Comparison of ENCODE assay signal across 10 mouse cellular contexts in genomic region chr2:69061313-69061712, GRCm38 (mm10).
DNase-seq lines count a peak whose midpoint lies in the region; ATAC-seq and TF ChIP-seq lines count a peak whose summit lies in the region.
"Had no signal": no experiment of that assay in that cellular context is flagged by ENCODE, and none has a peak within 500 bp of the region (broad histone marks: within the 10 kb centered on the region; RNA-seq: fewer than 3 reads in every experiment).

No protein-coding gene starts in this region.

- no peak overlapping the region for H3K9ac ChIP-seq in kidney, embryonic 16.5 days (replicated peaks; ENCODE audit: low read length)
- no peak overlapping the region for H3K9ac ChIP-seq in lung, postnatal 0 days (replicated peaks; ENCODE audit: low read depth)
- H3K9ac ChIP-seq in midbrain, embryonic 16.5 days (ENCODE audit: low read depth, low read length) = no peak overlapping the region
- no peak overlapping the region for H3K9ac ChIP-seq in forebrain, embryonic 15.5 days (replicated peaks)
- H3K9ac ChIP-seq: heart, embryonic 15.5 days; liver, embryonic 15.5 days had no signal

- no peak for ATAC-seq in kidney, embryonic 16.5 days (ENCODE audit: low FRiP score, low TSS enrichment)
- ATAC-seq in CD4-positive, CD25-positive, alpha-beta regulatory T cell, adult 4 months = peak; percentile 39
- ATAC-seq in lung, postnatal 0 days = no peak
- ATAC-seq in midbrain, embryonic 16.5 days = no peak
- no peak for ATAC-seq in forebrain, embryonic 15.5 days (replicated peaks)

- H3K27me3 ChIP-seq in kidney, embryonic 16.5 days (ENCODE audit: insufficient read depth, low read length) = no peaks in the 10 kb centered on the region
- no peaks in the 10 kb centered on the region for H3K27me3 ChIP-seq in lung, postnatal 0 days (replicated peaks; ENCODE audit: insufficient read depth, low read length)
- H3K27me3 ChIP-seq in midbrain, embryonic 16.5 days (ENCODE audit: control insufficient read depth, insufficient read depth, low read depth, low read length) = no peaks in the 10 kb centered on the region
- H3K27me3 ChIP-seq in forebrain, embryonic 15.5 days = no peaks in the 10 kb centered on the region
- H3K27me3 ChIP-seq: heart, embryonic 15.5 days; liver, embryonic 15.5 days had no signal

- no peak overlapping the region for H3K4me2 ChIP-seq in kidney, embryonic 16.5 days (replicated peaks; ENCODE audit: low read depth, low read length)
- H3K4me2 ChIP-seq in lung, postnatal 0 days (replicated peaks; ENCODE audit: low read depth, low read length) = no peak overlapping the region
- H3K4me2 ChIP-seq in midbrain, embryonic 16.5 days (ENCODE audit: low read length) = no peak overlapping the region
- no peak overlapping the region for H3K4me2 ChIP-seq in forebrain, embryonic 15.5 days (replicated peaks)
- H3K4me2 ChIP-seq: heart, embryonic 15.5 days; liver, embryonic 15.5 days had no signal

- H3K36me3 ChIP-seq in kidney, embryonic 16.5 days (ENCODE audit: insufficient read depth, low read length) = no peaks in the 10 kb centered on the region
- no peaks in the 10 kb centered on the region for H3K36me3 ChIP-seq in lung, postnatal 0 days (ENCODE audit: insufficient read depth, low read length)
- H3K36me3 ChIP-seq in midbrain, embryonic 16.5 days (ENCODE audit: control insufficient read depth, insufficient read depth, low read length) = no peaks in the 10 kb centered on the region
- H3K36me3 ChIP-seq in forebrain, embryonic 15.5 days = no peaks in the 10 kb centered on the region
- H3K36me3 ChIP-seq: heart, embryonic 15.5 days; liver, embryonic 15.5 days had no signal

- peak; percentile 46 for DNase-seq in kidney, adult 9 months
- DNase-seq in ZHBTc4 (ENCODE audit: low read depth, low spot score) = peak; percentile 75
- peak; percentile 34 for DNase-seq in lung, postnatal 0 days (ENCODE audit: low spot score)
- no peak for DNase-seq in urinary bladder, adult 18-20 months (ENCODE audit: low spot score in 2 of 2)

- TF ChIP-seq CTCF in lung, postnatal 0 days (IDR thresholded peaks at IDR 0.05) = peak; percentile 66

- H3K4me3 ChIP-seq in kidney, embryonic 16.5 days (ENCODE audit: low read length) = no peak overlapping the region
- H3K4me3 ChIP-seq in lung, postnatal 0 days (ENCODE audit: low read depth, low read length) = no peak overlapping the region
- H3K4me3 ChIP-seq in midbrain, embryonic 16.5 days (ENCODE audit: low read depth, low read length) = no peak overlapping the region
- H3K4me3 ChIP-seq in forebrain, embryonic 15.5 days = no peak overlapping the region
- H3K4me3 ChIP-seq: heart, embryonic 15.5 days; liver, embryonic 15.5 days had no signal

- no peak overlapping the region for H3K27ac ChIP-seq in kidney, embryonic 16.5 days (ENCODE audit: low read length)
- no peak overlapping the region for H3K27ac ChIP-seq in lung, postnatal 0 days (ENCODE audit: low read length)
- no peak overlapping the region for H3K27ac ChIP-seq in midbrain, embryonic 16.5 days (ENCODE audit: low read length)
- no peak overlapping the region for H3K27ac ChIP-seq in forebrain, embryonic 15.5 days (replicated peaks)
- H3K27ac ChIP-seq: heart, embryonic 15.5 days; liver, embryonic 15.5 days had no signal

- TF ChIP-seq EP300 in lung, postnatal 0 days (IDR thresholded peaks at IDR 0.05) = no peak

- 0 out of 2 replicates have a peak, but pooled peaks cover 3% of the 10 kb centered on the region for H3K4me1 ChIP-seq in kidney, embryonic 16.5 days (ENCODE audit: insufficient read depth, low read length)
- H3K4me1 ChIP-seq in lung, postnatal 0 days (ENCODE audit: insufficient read depth, low read depth, low read length) = no peaks in the 10 kb centered on the region
- H3K4me1 ChIP-seq in midbrain, embryonic 16.5 days (ENCODE audit: control insufficient read depth, insufficient read depth, low read length) = no peaks in the 10 kb centered on the region
- no peaks in the 10 kb centered on the region for H3K4me1 ChIP-seq in forebrain, embryonic 15.5 days
- H3K4me1 ChIP-seq: heart, embryonic 15.5 days; liver, embryonic 15.5 days had no signal

- no peaks in the 10 kb centered on the region for H3K9me3 ChIP-seq in kidney, embryonic 16.5 days (ENCODE audit: low read length)
- H3K9me3 ChIP-seq in lung, postnatal 0 days (ENCODE audit: low read length) = no peaks in the 10 kb centered on the region
- H3K9me3 ChIP-seq in midbrain, embryonic 16.5 days (replicated peaks; ENCODE audit: control insufficient read depth, low read length, poor library complexity, severe bottlenecking) = no peaks in the 10 kb centered on the region
- no peaks in the 10 kb centered on the region for H3K9me3 ChIP-seq in forebrain, embryonic 15.5 days
- H3K9me3 ChIP-seq: heart, embryonic 15.5 days; liver, embryonic 15.5 days had no signal

Comparison
In these comparisons a context has a peak if more than half of its experiments do, and no peak if none do; other contexts are left out.
1. DNase-seq: peak in kidney, adult 9 months (single experiment), ZHBTc4 (single experiment) and lung, postnatal 0 days (single experiment); none in urinary bladder, adult 18-20 months (0 of 2).